Mouse (Mus musculus) inflammation-experienced regulatory T-cells, adult 6 months (primary cell): ENCODE data around the gene Tiam2. TPM values are rescaled to one million over a fixed set of nuclear protein-coding genes. Genes with fewer than 3 reads are reported as not detected.

ENCODE experiments used
- ATAC-seq: one replicate; pipeline ENCODE4 v1.8.0; 2017
- polyA plus RNA-seq, 3 experiments: library from polyadenylated mRNA; unstranded; fragments of 100-300 nt; shearing (Covaris generic); gene quantifications; one replicate each; pipeline ENCODE4 v1.2.1; 2017

Gene Tiam2
- polyA plus RNA-seq: 1 to 10 TPM; 1.3 to 2.1 (median 1.6) TPM

- ATAC-seq: no peak
These were observed at the start of gene Tiam2 for GRCm38 (mm10) chr17:3326148-3326902. Gene Tiam2 (plus strand): TSS chr17:3326573.

DNA sequence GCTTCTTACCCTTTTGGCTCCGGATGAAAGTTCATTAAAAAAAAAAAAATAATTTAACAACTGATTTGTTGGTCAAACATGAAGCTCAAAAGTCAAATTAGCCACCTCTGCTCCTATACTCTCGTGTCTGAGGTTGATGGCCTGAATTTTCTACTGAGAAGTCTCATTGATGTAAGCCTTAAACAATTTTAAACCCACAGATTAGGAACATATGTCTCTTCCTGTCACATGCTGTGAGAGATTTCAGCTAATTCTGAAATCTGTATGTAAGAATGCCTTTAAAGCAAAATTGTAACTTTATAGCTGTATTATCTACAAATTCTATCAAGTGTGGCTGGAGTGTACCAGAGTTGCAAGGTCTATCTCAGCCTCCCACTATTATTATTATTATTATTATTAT, 46.1 kb upstream of the Tiam2 start:
- ATAC-seq: no peak

GRCm38 (mm10) chr17:3281939-3282338, 44.4 kb upstream of the Tiam2 start:
- no peak for ATAC-seq

DNA sequence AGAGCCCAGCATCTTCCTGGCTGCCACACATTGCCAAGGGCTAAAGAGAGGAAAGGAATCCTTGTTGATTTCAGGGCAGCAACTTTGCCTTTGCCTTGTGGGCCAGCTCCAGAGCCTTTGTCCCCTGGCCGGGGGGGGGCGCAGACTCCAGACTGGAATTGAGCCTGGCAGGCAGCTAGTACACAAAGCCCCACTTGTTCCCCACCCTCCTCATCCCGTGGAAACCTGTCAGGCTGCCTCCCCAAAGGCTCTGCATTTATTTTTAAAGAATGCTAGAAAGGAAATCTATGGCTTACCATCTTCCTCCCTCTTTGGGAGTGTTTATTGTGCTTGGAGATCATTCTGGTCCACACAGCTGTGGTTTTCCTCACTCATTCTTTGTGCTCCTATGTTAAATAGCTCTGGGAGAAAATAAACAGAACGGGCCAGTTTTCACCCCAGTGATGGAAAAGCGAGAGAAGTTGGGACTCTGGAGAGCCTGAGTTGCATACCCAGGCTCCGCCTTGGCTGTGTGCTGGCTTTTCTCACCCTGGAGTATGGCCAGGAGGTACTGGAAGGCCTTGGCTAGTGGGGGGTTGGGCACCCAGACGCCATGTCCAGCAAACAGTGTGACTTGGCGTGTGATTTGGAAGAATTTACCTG, 41.2 kb upstream of the Tiam2 start:
- ATAC-seq: no peak

- ATAC-seq: no peak
These were observed 40.1 kb upstream of the Tiam2 start for GRCm38 (mm10) chr17:3286123-3286825.

DNA sequence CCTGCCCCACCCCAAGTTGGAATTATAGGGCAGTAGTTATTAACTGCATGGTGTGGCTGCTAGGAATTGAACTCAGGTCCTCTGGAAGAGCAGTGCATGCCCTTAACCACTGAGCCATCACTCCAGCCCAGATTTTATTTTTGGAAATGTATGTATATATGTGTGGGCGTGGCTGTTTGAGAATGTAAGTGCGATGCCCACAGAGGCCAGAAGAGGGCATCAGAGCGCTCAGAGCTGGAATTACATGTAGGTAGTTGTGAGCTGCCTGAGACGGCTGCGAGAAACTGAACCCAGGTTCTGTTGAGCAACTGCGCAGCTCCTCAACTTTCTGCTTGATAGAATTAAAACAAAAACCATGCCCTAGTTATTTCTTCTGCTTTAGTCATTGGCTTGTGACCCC, 38.0 kb upstream of the Tiam2 start:
- no peak for ATAC-seq

DNA sequence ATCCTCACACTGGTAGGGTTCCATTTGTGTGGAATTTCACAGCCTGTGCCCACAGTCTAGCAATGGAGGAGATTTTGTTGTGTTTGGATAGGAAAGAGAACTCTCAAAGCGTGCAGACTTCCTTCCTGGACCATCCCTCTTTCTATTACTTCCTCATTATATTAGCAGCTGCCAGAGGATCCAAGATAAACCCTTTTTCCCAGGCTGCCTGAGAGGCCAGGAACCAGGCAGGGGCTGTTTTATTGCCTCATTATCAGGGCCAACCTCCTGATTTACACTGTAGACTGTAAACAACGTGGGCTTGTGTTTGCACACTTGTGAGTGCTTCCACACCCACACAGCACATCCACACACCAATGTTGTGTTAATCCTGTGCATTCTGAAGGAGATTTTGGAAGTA, 31.3 kb upstream of the Tiam2 start:
- ATAC-seq: no peak

DNA sequence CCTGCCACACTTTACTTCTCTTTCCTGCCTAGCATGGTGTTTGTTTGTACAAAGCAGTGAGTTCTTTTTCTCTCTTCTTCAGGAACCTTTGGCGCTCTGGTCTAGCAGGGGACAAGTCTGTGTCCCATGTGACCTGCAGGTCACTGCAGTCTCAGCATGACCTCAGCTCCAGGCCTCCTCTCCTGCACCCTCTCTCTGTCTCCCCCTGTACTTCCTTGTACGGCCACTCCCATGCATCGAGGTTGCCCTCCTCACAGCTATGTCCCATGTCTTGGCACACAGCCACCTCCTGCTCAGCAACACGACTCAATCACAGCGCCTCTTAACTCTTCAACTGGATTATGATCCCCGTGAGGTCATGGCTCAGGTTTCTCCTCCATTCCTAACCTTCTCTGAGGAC, 26.9 kb upstream of the Tiam2 start:
- ATAC-seq: no peak

DNA sequence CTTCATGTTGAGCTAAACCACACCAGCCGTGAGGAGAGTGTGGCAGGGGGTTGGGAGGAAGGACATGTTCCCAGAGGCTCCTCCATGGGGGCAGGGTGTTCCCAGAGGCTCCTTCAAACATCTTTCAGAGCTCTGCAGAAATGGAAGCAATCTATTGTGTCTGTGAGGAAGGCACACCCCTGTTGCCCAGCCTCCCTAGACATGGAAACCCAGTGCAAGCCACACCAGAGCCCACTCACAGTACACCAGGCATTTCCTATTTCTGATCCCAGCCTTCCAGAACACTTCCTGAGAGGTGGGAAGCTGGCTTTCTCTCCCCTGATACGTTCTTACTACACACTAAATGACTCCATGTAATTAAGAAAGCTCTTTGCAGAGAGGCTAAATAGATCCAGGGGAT, 20.4 kb upstream of the Tiam2 start:
- ATAC-seq: no peak

GRCm38 (mm10) chr17:3313711-3314624, 12.4 kb upstream of the Tiam2 start:
- peak; percentile 86 for ATAC-seq

GRCm38 (mm10) chr17:3314625-3315020, 11.8 kb upstream of the Tiam2 start:
- ATAC-seq: peak; percentile 11

GRCm38 (mm10) chr17:3315581-3315980, 10.8 kb upstream of the Tiam2 start:
- no peak for ATAC-seq

- ATAC-seq: no peak
These were observed 518 bp downstream of the Tiam2 start for GRCm38 (mm10) chr17:3326903-3327279.

DNA sequence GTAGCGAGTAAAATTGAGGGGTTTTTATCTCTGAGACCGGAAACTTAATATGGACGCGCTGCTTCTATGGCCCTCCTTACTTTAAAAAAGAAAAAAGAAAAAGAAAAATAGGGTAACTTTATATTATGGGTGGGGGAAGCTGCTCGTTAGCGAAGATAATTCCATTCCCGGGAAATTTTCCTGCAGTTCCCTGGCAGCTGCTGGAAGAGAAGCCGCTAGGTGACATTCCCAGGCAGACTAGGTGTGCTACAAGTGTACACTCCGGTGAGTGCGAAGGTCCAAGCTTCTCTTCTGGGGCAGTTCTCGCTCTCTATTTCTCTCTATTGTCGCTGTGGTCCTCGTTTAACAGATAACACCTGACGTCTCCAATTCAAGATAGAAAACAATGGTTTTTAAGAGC, 962 bp downstream of the Tiam2 start:
- ATAC-seq: no peak

DNA sequence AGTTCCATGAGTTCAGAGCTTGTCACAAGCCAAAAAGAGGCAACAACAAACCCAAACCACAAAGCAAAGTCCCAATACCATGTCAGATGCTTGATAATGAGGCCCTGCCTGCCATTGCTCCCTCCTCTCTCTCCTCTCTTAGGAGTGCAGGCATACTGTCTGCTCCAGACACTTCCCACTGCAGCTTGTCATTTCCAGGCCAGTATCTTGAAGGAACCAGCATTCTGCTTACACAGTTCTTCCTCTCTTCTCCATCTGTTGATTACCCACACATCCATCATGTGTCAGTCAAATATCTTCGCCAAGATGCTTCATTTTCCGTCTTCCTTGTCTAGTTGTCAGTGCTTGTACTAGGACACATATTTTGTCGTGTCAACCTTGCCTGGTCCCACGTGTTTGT, 2.4 kb downstream of the Tiam2 start:
- ATAC-seq: no peak

DNA sequence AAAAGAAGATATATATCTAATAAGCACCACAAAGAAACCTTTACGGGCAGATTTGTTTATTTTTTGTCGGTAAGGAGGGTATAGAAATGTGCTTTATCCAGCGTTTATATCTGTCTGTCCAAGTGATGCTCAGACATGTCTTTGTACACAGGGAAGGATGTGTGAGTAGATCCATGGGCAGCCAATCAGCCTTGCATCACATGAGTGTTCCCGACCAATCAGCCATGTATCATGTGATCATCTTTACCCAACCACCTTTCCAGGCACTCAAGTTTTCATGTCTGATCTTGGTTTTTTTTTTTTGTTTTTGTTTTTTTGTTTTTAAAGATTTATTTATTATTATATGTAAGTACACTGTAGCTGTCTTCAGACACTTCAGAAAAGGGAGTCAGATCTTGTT, 3.1 kb downstream of the Tiam2 start:
- ATAC-seq: no peak

DNA sequence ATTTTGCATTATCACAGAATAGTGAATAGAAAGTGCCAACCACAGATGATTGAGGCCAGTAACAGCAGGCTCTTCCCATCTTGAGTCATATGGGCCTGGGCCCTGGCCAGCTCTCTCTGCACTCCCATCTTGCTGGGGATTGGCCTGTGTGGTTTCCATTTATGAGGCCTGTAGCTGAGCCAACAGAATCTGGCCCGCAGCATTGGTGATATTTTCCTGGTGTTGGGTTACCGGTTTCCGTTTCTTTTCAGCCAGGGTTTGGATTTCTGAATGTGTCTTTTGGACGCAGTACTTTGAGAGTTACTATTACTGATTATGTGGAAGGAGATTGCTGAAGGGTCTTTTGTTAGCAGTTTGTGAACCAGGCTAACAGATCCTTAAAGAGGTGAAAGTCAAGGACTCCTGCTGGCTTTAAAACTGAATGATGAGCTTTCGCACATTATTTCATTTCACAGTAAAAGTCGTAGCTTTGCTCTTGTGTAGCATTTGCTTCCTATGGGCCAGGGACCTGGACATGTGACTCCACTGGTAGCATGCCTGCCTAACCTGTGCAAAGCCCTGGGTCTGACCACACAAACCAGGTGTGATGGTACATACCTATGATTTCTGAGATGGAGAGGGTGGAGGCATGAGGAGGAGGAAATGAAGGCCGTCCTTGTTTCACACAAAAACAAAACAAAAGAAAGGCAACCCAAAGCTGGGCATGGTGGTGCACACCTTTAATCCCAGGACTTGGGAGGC, 5.5 kb downstream of the Tiam2 start:
- ATAC-seq: no peak

GRCm38 (mm10) chr17:3336161-3336739, 9.9 kb downstream of the Tiam2 start:
- ATAC-seq: no peak

GRCm38 (mm10) chr17:3336887-3337524, 10.6 kb downstream of the Tiam2 start:
- ATAC-seq: no peak

GRCm38 (mm10) chr17:3337525-3337888, 11.1 kb downstream of the Tiam2 start:
- ATAC-seq: no peak

GRCm38 (mm10) chr17:3338821-3339220, 12.4 kb downstream of the Tiam2 start:
- ATAC-seq: no peak
